Mouse (Mus musculus) CD4-positive helper T cell, adult 2 months (primary cell): Measurements from ENCODE around the gene Hmga2.

Source experiments
- DNase-seq: peaks from one replicate; pipeline ENCODE4 v3.0.0-alpha.2; 2012; ENCODE audit warnings: low read depth, missing footprints, low spot score

Gene Hmga2

DNA sequence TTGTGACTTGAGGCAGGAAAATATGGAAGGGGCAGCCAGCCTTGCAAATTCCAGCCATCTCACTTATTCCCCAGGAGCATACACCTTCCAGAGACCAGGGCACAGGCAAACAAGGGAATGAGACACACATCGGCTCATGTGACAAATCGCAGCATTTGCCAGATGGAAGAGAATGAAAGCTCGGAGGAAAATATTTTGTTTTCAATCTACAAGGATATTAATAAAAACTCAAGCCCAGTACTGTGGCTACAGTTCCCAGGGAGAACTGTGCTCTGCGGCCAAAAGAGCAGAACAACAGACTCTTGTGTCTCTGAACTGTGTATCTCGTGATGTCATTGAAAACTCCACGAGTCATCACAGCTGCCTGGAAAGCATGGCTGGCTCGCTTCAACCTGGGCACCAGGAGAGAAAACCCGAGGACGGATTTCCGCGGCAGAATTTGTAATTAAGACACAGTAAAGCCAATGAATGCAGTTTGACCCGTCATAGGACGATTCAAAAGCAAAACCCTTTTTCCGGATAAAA is 50.1 kb downstream of the Hmga2 start:
- no peak for DNase-seq

GRCm38 (mm10) chr10:120424015-120424414 is 52.3 kb downstream of the Hmga2 start:
- DNase-seq = no peak

DNA sequence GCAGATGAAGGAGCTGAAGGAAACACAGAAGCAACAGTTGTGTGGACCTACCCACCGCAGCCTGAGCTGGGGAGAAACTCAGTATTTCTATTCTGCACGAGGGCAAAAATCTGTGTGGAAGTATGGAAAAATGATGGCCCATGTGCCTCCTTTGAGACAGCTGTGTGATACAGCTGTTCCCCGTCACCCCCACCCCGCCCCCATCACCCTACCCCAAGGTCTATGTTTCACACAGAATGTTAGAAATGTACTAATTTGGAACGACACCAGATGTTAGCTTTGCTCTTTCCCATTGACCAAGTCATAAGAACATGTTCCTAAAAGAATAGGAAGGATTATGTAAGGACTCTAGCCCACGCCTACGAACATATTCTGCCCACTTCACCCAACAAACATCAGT is 53.0 kb downstream of the Hmga2 start:
- no peak for DNase-seq

DNA sequence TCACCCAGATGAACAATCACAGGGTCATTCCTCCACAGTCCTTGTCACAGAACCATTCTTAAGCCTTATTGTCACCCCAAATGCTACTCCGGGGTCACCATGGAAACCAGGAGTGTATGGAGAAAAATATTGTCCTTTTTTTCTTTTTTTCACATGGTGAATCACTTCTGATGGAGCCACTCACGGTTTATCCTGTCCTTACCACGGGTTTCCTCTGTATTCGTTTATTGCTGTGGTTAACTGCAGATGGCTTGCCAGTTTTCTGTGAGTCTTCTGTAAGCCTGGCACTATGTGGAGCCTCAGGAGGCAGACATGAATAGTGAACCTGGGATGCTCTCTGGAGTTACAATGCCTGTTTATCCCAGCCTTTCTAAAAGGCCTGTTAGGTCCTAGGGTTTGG is 53.4 kb downstream of the Hmga2 start:
- no peak for DNase-seq

DNA sequence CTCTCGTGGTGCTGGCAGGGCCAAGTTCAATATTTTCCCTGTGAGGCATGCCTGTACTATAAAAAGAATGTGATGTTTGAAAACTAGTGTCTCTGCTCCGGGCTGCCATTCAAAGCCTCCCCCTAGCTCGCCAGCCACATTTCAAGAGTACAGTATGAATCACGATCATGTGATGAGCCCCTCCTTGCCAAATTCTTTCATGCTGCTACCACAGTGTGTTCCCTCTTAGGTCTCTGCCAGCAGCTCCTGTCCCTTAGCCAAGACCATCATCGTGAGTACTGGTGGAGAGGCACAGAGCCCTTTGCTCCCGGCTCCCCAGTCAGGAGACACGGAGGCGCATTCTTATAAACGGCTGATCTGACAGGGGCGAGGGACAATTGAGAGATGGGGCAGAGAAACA is 54.2 kb downstream of the Hmga2 start:
- no peak for DNase-seq

DNA sequence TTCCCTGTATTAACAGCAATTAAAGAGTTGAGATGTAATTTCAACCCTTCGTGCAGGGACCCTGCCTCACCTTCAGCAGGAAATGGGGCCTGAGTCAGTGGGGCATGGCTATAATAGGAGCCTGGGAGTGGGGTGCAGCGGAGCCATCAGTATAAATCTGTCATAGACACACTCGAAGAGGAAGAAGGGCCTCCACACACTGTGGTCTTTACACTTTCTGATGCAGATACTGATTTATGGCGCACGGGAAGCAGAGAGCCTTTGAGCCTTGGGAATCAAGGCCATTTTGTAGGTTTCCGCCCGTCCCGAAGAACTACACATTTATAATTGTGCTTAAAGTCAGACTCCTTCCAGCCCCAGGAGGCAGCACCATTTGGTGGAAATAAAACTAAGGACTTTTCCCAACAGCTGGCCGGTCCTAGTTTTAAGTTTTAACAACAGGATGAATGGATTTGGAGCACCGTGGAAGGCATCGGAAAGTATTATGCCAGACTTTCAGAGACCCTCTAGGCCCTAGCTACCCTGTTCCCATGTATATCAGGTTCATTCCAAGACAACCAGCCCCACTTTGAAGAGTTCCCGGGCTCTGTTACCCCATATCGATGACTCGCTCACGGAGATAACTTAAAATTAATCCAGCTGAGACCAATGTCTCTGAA is 55.2 kb downstream of the Hmga2 start:
- DNase-seq = no peak

- DNase-seq = no peak
Measured at GRCm38 (mm10) chr10:120418738-120419523, 57.3 kb downstream of the Hmga2 start.

DNA sequence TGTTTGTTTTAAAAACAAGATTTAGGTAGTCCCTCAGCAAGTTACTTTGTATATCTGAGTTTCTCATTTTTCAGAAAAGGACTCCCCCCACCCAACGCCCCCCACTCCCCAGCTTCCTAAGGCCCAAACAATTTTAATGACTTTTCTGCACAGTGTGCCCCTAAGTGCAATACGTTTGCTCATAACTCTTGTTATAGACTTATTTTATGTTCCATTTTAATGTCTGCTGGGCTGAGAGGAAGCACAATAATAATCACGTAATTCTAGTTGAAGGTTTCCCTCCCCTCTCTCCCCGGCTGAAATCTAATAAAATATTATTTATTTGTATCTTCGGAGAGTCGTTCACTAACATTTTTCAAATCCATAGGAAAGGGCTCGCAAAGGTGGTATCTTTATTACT is 58.1 kb downstream of the Hmga2 start:
- no peak for DNase-seq

DNA sequence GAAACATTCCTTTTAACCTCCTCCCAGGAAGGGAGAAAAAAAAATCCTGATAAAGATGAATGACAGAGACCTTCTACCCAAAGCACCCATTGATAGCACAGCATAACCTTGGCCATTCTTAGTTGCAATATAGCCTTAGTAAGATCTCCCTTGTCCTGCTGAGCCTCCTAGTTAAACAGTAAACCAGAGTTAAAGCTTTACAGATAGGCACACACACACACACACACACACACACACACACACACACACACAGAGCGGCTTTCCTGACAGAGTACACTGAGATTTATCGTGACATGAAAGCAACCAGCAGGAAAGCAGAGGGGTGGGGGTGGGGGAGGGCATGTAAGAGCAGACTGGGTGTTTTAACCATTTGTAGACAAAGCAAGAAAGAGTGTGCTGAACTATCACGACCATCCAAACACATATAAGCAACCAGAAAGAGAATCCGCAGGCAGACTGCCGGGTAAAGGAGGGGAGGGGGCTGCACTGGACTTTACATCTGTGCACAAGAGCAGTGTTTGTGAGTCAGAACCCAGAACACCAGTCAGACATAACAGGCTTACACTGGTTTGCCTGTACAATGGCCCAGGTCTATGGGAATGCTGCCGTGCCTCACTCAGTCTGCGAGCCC is 58.7 kb downstream of the Hmga2 start:
- no peak for DNase-seq

DNA sequence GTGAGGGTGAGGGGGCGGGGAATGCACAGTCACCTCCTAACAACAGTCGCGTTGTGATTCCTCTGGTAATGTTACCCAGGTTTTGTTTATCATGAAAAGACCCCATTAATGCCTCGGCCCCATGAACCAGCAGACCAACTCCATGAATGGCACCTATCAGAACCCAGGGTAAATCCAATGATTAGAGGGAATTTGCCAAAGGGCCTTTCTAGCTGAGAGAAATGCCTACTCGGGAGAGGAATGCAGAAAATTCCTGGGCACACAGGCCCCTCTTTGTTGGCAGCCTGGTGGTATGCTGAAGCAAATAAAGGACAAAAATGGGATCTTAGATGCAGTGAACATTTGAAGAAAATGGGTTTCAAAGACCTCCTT is 59.2 kb downstream of the Hmga2 start:
- no peak for DNase-seq

- no peak for DNase-seq
Measured at GRCm38 (mm10) chr10:120416628-120417027, 59.6 kb downstream of the Hmga2 start.

- DNase-seq = no peak
Measured at GRCm38 (mm10) chr10:120412215-120412614, 64.1 kb downstream of the Hmga2 start.

DNA sequence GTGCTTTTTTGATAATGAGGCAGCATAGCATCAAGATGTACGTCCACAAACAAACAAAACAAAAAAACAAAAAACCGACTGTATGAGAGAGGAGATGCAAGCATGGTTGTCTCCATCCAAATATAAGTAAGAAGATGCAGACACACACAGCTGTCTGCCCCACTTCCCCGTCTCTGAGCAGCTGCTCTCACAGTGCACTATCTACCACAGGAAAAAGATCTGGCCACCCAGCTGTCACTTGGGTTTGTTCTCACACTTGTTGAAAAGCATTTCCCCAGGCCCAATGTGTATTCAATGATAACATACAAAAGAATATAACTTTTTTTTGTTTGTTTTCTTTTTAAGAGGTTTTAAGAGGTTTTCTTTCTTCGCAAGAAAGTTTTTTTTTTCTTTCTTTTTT is 65.3 kb downstream of the Hmga2 start:
- no peak for DNase-seq

DNA sequence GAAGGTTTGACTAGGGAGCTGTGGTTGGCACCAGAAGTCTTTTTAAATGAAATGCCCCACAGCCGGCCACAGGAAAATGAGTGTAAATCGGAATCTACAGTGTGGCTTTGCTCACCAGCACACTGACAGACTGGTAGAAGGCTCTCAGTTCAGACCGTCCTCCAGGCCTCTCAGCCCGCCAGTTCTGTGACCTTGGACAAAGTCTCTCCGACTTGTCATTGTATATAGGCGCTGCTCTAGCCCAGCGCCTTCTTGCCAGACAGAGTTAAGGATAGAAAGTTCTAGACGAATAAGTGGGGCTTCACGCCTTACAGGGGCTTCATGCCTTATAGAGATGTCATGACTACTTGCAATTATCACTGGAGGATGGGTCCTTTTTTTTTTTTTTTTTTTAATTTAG is 67.1 kb downstream of the Hmga2 start:
- DNase-seq = no peak

DNA sequence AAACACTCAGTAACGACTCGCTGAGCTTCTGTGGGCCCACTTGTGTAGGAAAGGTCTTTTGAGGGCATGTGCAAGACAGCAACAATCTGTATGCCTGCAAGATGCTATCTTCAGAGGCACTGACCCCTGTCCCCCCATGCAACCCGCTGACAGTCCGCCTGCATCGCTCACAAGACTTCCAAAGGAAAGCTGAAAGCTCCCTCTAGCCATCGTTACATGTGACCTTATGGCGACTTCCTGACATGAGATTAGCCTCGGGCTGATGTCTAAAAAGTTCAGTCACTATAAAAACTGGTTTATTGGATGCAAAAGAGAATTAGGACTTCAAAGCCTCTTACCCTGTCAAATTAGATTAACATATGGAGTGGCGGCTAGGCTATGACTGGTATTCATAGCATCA is 69.0 kb downstream of the Hmga2 start:
- DNase-seq = no peak

- DNase-seq = no peak
Measured at GRCm38 (mm10) chr10:120406038-120406437, 70.2 kb downstream of the Hmga2 start.

GRCm38 (mm10) chr10:120405322-120405721 is 70.9 kb downstream of the Hmga2 start:
- DNase-seq = no peak

GRCm38 (mm10) chr10:120402966-120403365 is 73.3 kb downstream of the Hmga2 start:
- DNase-seq = no peak

- DNase-seq = no peak
Measured at GRCm38 (mm10) chr10:120401787-120402186, 74.5 kb downstream of the Hmga2 start.

GRCm38 (mm10) chr10:120399846-120400510 is 76.3 kb downstream of the Hmga2 start:
- no peak for DNase-seq

DNA sequence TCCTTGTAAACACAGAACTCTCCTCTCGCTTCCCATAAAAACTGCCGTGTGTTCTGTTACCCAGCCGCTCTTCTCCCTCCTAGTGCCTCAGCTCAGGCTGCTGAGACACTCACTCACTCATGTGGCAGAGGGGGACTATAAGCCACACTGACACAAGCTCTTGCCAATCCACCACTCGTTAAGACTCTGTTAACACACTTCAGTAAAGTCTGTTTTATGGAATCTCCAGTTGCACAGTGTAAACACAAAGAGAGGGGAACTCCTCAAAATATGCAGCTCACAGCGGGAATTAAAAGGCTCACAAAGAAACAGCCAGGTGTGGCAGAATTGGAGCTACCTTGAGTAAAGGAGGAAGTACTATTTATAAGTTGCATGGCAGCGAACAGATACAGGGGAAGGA is 77.5 kb downstream of the Hmga2 start:
- no peak for DNase-seq

- no peak for DNase-seq
Measured at GRCm38 (mm10) chr10:120397211-120397631, 79.0 kb downstream of the Hmga2 start.
